Mouse (Mus musculus): ENCODE data around the gene Syna. TPM values are rescaled to one million over a fixed set of nuclear protein-coding genes. Genes with fewer than 3 reads are reported as not detected.

The Syna gene
- polyA plus RNA-seq, 1 experiment, result 0.04 TPM

DNA sequence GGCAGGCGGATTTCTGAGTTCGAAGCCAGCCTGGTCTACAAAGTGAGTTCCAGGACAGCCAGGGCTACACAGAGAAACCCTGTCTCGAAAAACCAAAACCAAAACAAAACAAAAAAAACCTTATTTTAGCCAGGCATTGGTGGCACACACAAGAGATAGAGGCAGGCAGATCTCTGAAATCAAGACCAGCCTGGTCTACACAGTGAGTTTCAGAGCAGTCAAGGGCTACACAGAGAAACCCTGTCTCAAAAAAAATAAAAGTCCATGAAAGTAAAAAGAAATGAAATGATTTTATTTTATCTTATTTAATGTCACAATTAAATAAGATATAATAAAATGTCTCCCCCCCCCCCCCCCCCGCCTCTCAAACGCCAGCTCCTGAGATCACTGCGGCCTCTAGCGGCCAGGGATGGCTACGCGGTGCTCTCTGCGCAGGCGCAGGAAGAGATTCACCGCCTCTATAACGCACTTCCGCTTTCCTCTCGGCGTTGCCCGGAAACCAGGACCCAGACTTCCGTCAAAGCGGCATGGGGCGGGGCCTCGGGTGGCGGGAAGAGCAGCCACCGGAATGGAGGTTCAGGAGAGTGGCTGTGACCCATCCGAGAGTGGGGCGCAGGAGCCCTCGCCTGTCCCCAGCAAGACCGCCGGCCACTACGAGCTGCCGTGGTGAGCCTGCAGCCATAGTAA, 22.4 kb upstream of the Syna start:
- peak; percentile 98 for DNase-seq (ENCODE audit: low read depth)
- TF ChIP-seq POLR2A (IDR thresholded peaks at IDR 0.05; ENCODE audit: borderline replicate concordance, extremely low read depth, insufficient read depth, insufficient read length, poor library complexity, severe bottlenecking) (peak; percentile 53; the same call in 1 of the 2 replicates), CTCF (IDR thresholded peaks at IDR 0.05; ENCODE audit: borderline replicate concordance, extremely low read depth, insufficient read depth, insufficient read length) (peak; percentile 87)

- DNase-seq (ENCODE audit: low read depth), result no peak
- no peak for TF ChIP-seq POLR2A (IDR thresholded peaks at IDR 0.05; ENCODE audit: borderline replicate concordance, extremely low read depth, insufficient read depth, insufficient read length, poor library complexity, severe bottlenecking)
- TF ChIP-seq CTCF (IDR thresholded peaks at IDR 0.05; ENCODE audit: borderline replicate concordance, extremely low read depth, insufficient read depth, insufficient read length), result no peak
These were observed 21.2 kb upstream of the Syna start, which contains the start of gene Rfc2 for GRCm38 (mm10) chr5:134581146-134581545. Gene Rfc2, plus strand, starts transcription at chr5:134581366.

GRCm38 (mm10) chr5:134579135-134579534, 19.2 kb upstream of the Syna start:
- TF ChIP-seq POLR2A (IDR thresholded peaks at IDR 0.05; ENCODE audit: borderline replicate concordance, extremely low read depth, insufficient read depth, insufficient read length, poor library complexity, severe bottlenecking) (no peak), CTCF (IDR thresholded peaks at IDR 0.05; ENCODE audit: borderline replicate concordance, extremely low read depth, insufficient read depth, insufficient read length) (no peak)
- no peak for DNase-seq (ENCODE audit: low read depth)

DNA sequence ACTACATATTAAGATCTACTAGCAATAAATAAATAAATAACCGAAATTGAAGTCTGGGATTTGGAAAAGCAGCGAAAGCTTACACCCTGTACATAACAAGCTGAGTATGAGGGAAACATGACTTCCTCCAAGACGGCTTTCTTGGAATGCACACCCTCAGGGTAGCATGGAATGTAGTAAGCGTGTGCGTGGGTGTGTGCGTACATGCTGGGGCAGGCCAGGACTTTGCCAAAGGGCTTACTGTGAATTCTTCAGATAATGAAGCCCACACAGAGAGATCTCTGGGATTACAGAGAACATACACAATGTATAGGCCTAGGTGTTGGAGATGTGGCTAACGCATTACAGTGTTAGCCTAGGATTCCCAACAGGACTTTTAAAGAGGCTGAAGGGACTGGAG, 17.6 kb upstream of the Syna start:
- no peak for DNase-seq (ENCODE audit: low read depth)
- no peak for TF ChIP-seq POLR2A (IDR thresholded peaks at IDR 0.05; ENCODE audit: borderline replicate concordance, extremely low read depth, insufficient read depth, insufficient read length, poor library complexity, severe bottlenecking)

DNA sequence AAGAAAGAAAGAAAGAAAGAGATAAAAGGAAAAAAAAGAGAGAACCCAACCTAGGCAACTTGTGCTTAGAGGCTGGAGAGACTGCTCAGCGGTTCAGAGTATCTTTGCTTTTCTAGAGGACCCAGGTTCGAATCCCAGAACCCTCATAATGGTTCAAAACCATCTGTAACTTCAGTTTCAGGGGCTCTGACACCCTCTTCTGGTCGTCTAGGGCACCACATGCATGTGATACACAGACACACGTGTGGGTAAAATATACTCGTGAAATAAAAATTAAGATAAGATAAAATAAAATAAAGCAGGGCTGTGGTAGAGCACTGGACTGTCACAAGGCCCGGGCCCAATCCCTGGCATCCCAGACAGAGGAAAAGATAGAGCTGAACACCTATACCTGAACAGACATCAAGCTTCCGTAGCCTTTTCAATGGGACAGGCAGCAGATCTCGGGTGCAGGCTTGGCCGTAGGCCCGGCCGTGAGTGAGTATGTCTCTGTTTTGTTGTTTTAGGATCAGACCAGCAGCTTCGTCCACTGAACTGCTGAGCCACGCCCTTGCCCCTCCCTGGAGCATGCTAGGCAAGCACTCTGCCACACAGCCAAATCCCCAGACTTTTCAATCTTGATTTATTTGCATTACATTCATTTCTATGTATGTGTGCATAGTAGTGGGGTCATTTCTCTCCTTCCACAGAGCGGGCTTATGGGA, 16.7 kb upstream of the Syna start:
- TF ChIP-seq POLR2A (IDR thresholded peaks at IDR 0.05; ENCODE audit: borderline replicate concordance, extremely low read depth, insufficient read depth, insufficient read length, poor library complexity, severe bottlenecking), result no peak
- no peak for TF ChIP-seq CTCF (IDR thresholded peaks at IDR 0.05; ENCODE audit: borderline replicate concordance, extremely low read depth, insufficient read depth, insufficient read length)
- DNase-seq (ENCODE audit: low read depth), result no peak

- TF ChIP-seq CTCF (IDR thresholded peaks at IDR 0.05; ENCODE audit: borderline replicate concordance, extremely low read depth, insufficient read depth, insufficient read length), result no peak
These were observed 15.9 kb upstream of the Syna start for GRCm38 (mm10) chr5:134575833-134576232.

GRCm38 (mm10) chr5:134572508-134573214, 12.7 kb upstream of the Syna start:
- no peak for DNase-seq (ENCODE audit: low read depth)
- TF ChIP-seq CTCF (IDR thresholded peaks at IDR 0.05; ENCODE audit: borderline replicate concordance, extremely low read depth, insufficient read depth, insufficient read length) (no peak), POLR2A (IDR thresholded peaks at IDR 0.05; ENCODE audit: borderline replicate concordance, extremely low read depth, insufficient read depth, insufficient read length, poor library complexity, severe bottlenecking) (no peak)

More at GRCm38 (mm10) chr5:134575833-134576232, 15.9 kb upstream of the Syna start:
- no peak for DNase-seq (ENCODE audit: low read depth)

DNA sequence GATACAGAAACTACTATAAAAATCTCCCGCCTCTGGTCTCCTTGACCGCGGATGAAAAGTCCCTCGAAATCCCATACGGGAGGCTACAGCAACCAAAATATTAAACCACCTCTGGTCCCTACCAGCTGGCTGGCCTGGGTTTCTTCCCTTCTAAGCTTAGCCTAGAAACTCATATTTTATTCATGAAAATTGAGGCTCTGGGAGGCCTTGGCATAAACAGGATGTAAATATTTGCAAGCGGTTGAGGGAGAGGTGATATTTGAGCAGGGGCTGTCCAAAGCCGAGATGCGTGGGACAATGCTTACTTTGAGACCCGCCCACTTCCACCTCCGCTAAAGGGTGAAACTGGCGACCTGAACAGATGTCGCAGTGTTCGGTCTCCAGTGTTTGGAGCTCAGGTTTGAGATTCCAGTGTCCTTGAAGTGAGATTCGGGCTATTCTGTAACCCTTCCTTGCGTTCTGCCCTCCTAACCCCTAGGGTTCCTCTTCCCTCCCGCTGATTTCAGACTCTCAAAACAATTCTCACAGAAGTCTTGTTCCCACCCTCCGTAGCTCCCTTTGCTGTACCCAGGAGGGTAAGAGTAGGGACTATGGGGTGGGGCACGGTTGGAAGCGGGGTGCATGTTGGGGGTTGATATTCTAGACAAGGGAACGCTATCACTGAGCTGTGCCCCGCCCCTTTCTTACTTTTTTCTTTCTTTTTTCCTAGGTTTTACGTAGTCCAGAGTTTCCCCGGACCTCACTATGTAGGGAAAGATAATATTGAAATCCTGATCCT, 11.9 kb upstream of the Syna start:
- peak; percentile 94 for DNase-seq (ENCODE audit: low read depth)
- TF ChIP-seq CTCF (IDR thresholded peaks at IDR 0.05; ENCODE audit: borderline replicate concordance, extremely low read depth, insufficient read depth, insufficient read length) (no peak), POLR2A (IDR thresholded peaks at IDR 0.05; ENCODE audit: borderline replicate concordance, extremely low read depth, insufficient read depth, insufficient read length, poor library complexity, severe bottlenecking) (no peak)

DNA sequence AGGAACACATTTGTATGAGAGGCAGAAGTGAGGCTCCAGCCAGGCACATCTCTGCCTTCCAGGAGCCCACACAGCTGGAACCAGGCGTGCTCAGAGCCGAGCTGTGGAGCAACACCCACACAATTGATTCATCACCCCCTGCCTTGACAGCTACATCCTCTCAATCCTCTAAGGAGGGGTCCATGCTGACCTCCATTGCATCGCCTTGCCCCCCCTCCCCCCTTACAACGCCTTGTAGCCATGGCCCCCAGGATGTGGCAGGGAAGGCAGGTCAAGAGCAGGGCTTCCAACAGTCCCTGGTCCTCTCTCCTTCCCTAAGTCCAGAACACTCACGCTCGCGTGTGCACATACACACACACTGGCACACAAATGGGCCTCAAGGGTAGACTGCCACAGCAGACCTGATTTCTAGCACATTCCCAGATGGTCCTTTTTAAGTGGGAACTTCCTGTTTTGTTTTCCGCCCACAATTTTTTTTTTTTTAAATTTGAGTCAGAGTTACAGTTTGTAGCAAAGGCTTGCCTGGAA, 9.1 kb upstream of the Syna start:
- DNase-seq (ENCODE audit: low read depth), result peak; percentile 26
- no peak for TF ChIP-seq POLR2A (IDR thresholded peaks at IDR 0.05; ENCODE audit: borderline replicate concordance, extremely low read depth, insufficient read depth, insufficient read length, poor library complexity, severe bottlenecking)
- no peak for TF ChIP-seq CTCF (IDR thresholded peaks at IDR 0.05; ENCODE audit: borderline replicate concordance, extremely low read depth, insufficient read depth, insufficient read length)

GRCm38 (mm10) chr5:134568030-134568429, 8.1 kb upstream of the Syna start:
- TF ChIP-seq CTCF (IDR thresholded peaks at IDR 0.05; ENCODE audit: borderline replicate concordance, extremely low read depth, insufficient read depth, insufficient read length) (no peak), POLR2A (IDR thresholded peaks at IDR 0.05; ENCODE audit: borderline replicate concordance, extremely low read depth, insufficient read depth, insufficient read length, poor library complexity, severe bottlenecking) (no peak)
- no peak for DNase-seq (ENCODE audit: low read depth)

- TF ChIP-seq CTCF (IDR thresholded peaks at IDR 0.05; ENCODE audit: borderline replicate concordance, extremely low read depth, insufficient read depth, insufficient read length), result no peak
- TF ChIP-seq POLR2A (IDR thresholded peaks at IDR 0.05; ENCODE audit: borderline replicate concordance, extremely low read depth, insufficient read depth, insufficient read length, poor library complexity, severe bottlenecking), result no peak
- DNase-seq (ENCODE audit: low read depth), result no peak
These were observed 7.5 kb upstream of the Syna start for GRCm38 (mm10) chr5:134567445-134567844.

All from brain, embryonic 14.5 days (tissue).